Mouse (Mus musculus): Measurements from ENCODE around the gene Agap2. TPM values are rescaled to one million over a fixed set of nuclear protein-coding genes. Genes with fewer than 3 reads are reported as not detected.

Agap2 gene
- 26.5 and 79.5 TPM in 2 replicates for polyA plus RNA-seq (2012; ENCODE audit: insufficient read depth, low replicate concordance)

DNA sequence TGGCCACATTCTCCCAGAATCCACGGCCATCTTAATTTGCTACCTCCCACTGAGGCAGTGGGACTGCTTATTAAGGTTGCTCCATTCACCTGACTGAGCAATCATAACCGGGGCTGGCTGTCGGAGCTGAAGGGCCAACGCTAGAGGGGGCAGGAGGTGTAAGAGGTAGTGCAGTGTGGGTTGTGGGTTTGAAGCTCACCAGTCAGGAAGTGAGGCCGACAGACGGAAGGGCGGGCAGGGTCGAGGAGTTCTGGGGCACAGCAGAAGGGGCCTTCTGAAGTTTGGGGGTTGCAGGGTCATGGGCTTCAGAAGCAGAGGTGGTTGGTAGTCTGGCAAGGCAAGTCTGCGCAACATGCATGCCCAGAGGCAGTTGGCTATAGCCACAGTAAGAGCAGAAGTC lies at the start of gene Agap2:
TSS of gene Agap2 (plus strand) at position 205 of the 400 bp plus-strand sequence.
- no peak for TF ChIP-seq GATA1 (IDR thresholded peaks at IDR 0.05; ENCODE audit: borderline replicate concordance, low read length)
- H3K27me3 ChIP-seq (replicated peaks), result no peaks in the 10 kb centered on the region

DNA sequence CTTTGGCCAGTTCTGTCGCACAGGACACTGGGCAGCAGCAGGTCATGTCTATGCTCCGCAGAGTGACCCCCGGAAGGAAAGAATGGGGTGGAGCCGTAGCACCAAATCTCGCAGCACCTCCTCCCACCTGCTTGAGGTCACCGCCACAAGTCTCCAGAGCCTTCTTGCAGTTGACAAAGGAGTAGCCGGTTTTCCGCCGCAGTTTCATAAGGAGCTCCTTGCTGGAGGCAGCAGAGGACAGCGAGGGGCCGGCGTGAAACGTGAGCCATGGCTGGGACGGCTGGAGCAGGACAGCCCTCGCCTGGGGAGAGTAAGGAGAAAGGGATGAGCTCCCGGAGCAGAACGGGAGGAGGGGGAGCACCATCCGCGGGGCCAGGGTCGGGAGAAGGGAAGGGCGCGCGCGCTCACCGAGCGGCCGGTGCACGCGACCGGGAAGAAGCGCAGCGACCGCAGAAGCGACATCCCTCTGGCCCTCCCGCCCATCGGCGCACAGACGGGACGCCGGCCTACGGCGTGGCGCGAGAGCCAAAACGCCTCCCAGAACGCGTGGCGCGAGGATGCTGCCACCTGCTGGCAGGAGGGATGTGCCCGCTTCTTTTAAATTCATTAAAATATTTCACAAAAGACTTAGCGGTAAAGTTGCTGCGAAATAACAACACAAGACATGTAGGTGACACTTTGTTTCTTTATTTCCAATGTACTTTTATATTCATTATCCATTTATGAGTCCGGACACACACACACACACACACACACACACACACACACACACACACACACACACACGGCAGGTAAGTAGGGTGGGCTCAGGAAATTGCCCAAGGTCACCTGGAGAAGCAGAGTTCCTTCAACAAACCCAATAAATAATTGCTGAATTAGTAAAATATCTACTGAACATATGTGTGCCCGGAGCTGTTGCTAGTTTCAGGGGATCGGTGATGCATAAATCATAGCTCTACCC lies 44.5 kb upstream of the Agap2 start, which contains the start of gene Tsfm:
TSS of gene Tsfm (minus strand) at position 505 of the 961 bp plus-strand sequence.
- no peak for TF ChIP-seq FLI1 (IDR thresholded peaks at IDR 0.05; ENCODE audit: low read length)
- TF ChIP-seq GATA1 (IDR thresholded peaks at IDR 0.05; ENCODE audit: borderline replicate concordance, low read length), result no peak
- H3K27me3 ChIP-seq (replicated peaks), result no peaks in the 10 kb centered on the region
- peaks cover 16% of the 10 kb centered on the region; the same call in 1 of the 2 replicates for H3K4me1 ChIP-seq

More for the DNA sequence above, at the start of gene Agap2:
- Histone ChIP-seq H3K4me1 (peaks cover 49% of the 10 kb centered on the region), H3K9me3 (no peaks in the 10 kb centered on the region), H3K36me3 (replicated peaks; ENCODE audit: low read length) (peaks cover 25% of the 10 kb centered on the region), H3K4me3 (replicated peaks) (peak within 1 kb of the TSS; percentile 95)

DNA sequence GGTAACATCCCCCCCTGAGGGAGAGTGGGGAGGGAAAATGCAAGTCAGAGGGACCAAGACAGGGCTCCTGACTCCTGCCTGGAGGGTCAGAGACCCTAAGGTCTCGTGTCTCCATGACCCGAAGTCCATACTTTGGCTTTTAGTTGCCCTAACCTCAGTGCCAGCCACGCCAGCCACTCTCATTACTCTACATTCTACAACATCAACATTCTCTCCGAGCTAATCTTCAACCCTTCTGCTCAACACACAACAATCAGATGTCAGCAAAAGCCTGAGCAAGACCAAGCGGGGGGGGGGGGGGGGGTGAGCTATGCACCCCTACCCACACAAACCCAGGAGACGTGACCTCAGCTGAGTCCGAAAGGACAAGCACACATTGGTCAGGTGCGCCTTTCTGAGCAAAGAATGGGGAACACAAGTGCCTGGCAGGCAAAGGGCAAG lies 41.8 kb upstream of the Agap2 start:
- Histone ChIP-seq H3K9me3 (no peaks in the 10 kb centered on the region), H3K27me3 (replicated peaks) (peaks cover 14% of the 10 kb centered on the region), H3K36me3 (replicated peaks; ENCODE audit: low read length) (peaks cover 11% of the 10 kb centered on the region), H3K4me1 (peaks cover 16% of the 10 kb centered on the region; the same call in 1 of the 2 replicates), H3K4me3 (replicated peaks) (no peak overlapping the region)
- no peak for TF ChIP-seq GATA1 (IDR thresholded peaks at IDR 0.05; ENCODE audit: borderline replicate concordance, low read length)
- TF ChIP-seq FLI1 (IDR thresholded peaks at IDR 0.05; ENCODE audit: low read length), result no peak

More for the DNA sequence above, 44.5 kb upstream of the Agap2 start, which contains the start of gene Tsfm:
- no peaks in the 10 kb centered on the region for H3K9me3 ChIP-seq
- peaks cover 37% of the 10 kb centered on the region for H3K36me3 ChIP-seq (replicated peaks; ENCODE audit: low read length)
- peak within 1 kb of the TSS; percentile 97 for H3K4me3 ChIP-seq (replicated peaks)

DNA sequence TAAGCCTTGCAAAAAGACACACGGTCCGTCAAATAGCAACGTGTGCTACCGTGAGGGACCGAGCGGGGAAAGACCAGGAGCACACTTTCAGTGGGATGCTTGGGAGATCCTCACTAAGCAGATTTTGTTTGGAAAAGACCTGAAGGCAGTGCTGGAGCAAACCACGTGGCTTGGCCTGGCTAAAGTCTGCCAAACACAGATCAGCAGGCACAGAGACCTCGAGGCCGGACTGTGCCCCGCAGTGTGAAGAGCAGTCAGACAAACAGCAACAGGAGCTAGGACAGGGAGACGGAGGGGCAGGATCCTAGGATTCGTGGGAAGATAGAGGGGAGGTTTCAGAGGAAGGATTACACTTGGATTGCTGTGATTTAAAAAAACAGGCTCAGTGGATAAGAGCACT lies 38.8 kb upstream of the Agap2 start:
- peaks cover 37% of the 10 kb centered on the region for H3K27me3 ChIP-seq (replicated peaks)
- no peaks in the 10 kb centered on the region for H3K9me3 ChIP-seq
- H3K4me3 ChIP-seq (replicated peaks), result no peak overlapping the region
- H3K36me3 ChIP-seq (replicated peaks; ENCODE audit: low read length), result no peaks in the 10 kb centered on the region
- TF ChIP-seq GATA1 (IDR thresholded peaks at IDR 0.05; ENCODE audit: borderline replicate concordance, low read length) (no peak), FLI1 (IDR thresholded peaks at IDR 0.05; ENCODE audit: low read length) (no peak)
- peaks cover 14% of the 10 kb centered on the region for H3K4me1 ChIP-seq

DNA sequence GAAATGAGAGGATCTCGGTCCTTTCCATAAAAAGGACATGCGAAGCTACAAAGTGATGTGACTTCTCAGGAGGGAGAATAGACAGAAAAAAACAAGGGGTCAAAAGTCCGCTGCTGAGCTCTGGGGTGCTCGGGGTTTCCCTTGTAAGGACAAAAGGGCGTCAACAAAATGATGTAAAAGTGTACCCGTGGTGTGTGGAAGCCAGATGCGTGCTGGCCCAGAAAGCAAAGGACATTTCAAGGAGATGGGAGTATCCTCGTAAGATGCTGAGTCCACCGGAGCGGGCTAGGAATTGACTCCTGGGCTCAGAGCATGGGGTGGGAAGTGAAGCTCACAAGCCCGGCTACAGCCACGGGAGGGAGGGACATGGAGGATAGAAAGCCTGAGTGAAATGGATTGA lies 37.4 kb upstream of the Agap2 start:
- no peak for TF ChIP-seq GATA1 (IDR thresholded peaks at IDR 0.05; ENCODE audit: borderline replicate concordance, low read length)
- TF ChIP-seq FLI1 (IDR thresholded peaks at IDR 0.05; ENCODE audit: low read length), result no peak
- peaks cover 40% of the 10 kb centered on the region for H3K27me3 ChIP-seq (replicated peaks)

DNA sequence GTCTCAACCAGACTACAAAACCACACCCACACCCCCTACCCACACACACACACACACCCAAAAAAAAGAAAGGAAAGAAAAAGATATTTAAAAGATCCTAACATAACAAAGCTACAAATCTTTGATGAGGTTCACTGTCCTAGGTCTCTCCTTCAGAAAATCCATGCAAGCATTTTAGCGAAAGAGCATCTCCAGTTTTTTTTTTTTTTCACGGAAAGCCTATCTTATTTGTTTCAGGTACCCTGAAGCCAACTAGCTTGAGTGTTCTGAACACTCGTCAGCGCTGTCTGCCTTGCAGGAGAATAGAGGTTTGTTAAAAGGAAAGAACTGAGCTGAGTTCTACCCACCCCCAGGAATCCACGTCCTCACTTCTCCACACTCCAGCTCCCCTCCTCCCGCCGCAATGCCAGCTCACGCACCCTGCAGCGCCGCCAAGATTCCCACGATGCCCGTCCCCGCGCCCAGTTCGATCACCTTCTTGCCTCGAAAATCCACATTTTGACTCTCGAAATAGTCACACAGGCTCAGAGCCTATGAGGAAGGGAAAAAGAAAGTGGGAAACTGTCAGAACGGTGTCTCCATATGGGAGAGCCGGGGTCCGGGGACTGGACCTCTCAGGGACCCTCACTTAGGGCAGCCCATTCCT lies 34.4 kb upstream of the Agap2 start:
- Histone ChIP-seq H3K4me3 (replicated peaks) (peak overlapping the region; percentile 94), H3K36me3 (replicated peaks; ENCODE audit: low read length) (peaks cover 14% of the 10 kb centered on the region), H3K4me1 (peaks cover 35% of the 10 kb centered on the region), H3K9me3 (no peaks in the 10 kb centered on the region), H3K27me3 (replicated peaks) (peaks cover 40% of the 10 kb centered on the region)
- TF ChIP-seq FLI1 (IDR thresholded peaks at IDR 0.05; ENCODE audit: low read length) (no peak), GATA1 (IDR thresholded peaks at IDR 0.05; ENCODE audit: borderline replicate concordance, low read length) (no peak)

More for the DNA sequence above, 37.4 kb upstream of the Agap2 start:
- Histone ChIP-seq H3K4me3 (replicated peaks) (no peak overlapping the region), H3K9me3 (no peaks in the 10 kb centered on the region), H3K36me3 (replicated peaks; ENCODE audit: low read length) (no peaks in the 10 kb centered on the region), H3K4me1 (peaks cover 25% of the 10 kb centered on the region)

DNA sequence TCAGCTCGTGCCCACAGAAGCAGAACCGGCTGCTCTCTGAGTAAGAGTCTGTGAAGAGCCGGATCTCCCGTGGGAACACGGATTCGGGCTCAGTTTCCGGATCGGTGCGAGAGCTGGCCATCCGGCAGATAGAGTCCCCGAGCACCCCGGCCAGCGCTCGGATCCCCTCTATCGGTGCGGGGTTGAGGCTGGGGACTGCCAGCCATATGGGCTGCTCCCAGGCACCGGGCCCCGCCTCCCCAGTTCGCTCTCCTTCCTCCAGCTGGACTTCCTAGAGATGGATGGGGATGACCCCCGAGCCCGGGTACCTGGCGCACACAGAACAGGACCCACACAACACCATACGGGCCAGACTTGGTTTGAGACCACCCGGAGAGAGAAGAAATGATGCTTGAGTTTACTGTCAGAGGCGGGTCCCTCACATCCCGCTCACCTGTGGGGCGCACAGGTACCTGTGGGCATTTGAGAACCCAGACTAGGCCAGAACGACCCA lies 33.8 kb upstream of the Agap2 start, which contains the start of the genes Mettl1 and Eef1akmt3:
TSS of gene Mettl1 (plus strand) at position 141 of the 493 bp plus-strand sequence.
TSS of gene Eef1akmt3 (minus strand) at position 240 of the 493 bp plus-strand sequence.
- TF ChIP-seq GATA1 (IDR thresholded peaks at IDR 0.05; ENCODE audit: borderline replicate concordance, low read length) (no peak), FLI1 (IDR thresholded peaks at IDR 0.05; ENCODE audit: low read length) (no peak)
- Histone ChIP-seq H3K4me3 (replicated peaks) (peak within 1 kb of the TSS; percentile 94), H3K4me1 (peaks cover 38% of the 10 kb centered on the region), H3K27me3 (replicated peaks) (peaks cover 35% of the 10 kb centered on the region), H3K9me3 (no peaks in the 10 kb centered on the region), H3K36me3 (replicated peaks; ENCODE audit: low read length) (peaks cover 18% of the 10 kb centered on the region)

DNA sequence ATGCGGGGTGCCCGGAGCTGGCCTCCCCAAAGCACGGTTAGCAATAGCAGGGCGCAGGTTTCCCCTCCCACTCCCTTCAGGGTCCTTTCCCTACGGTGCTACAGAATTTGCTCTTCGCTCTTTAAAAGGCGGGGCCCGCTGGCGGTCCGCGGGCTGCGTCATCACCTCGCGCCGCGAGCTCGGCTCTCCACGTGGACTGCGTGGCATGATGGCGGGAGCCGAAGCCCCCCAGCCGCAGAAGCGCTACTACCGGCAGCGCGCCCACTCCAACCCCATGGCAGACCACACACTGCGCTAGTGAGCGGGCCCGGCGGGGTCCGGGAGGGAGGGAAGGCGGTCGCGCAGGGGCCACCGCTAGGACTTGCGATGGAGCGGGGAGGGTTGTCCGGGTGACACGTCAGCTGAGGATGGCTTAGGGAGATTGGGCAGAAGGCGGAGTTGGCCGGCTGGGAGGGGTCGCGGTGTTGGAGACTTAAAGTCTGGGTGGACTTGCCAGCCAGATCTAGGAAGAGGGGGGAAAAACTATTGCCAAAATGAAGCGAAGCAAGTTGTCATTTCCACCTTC lies 33.2 kb upstream of the Agap2 start:
- peaks cover 34% of the 10 kb centered on the region for H3K27me3 ChIP-seq (replicated peaks)
- TF ChIP-seq FLI1 (IDR thresholded peaks at IDR 0.05; ENCODE audit: low read length) (no peak), GATA1 (IDR thresholded peaks at IDR 0.05; ENCODE audit: borderline replicate concordance, low read length) (no peak)
- peaks cover 38% of the 10 kb centered on the region for H3K4me1 ChIP-seq
- no peaks in the 10 kb centered on the region for H3K9me3 ChIP-seq
- peaks cover 22% of the 10 kb centered on the region for H3K36me3 ChIP-seq (replicated peaks; ENCODE audit: low read length)
- peak overlapping the region; percentile 94 for H3K4me3 ChIP-seq (replicated peaks)

DNA sequence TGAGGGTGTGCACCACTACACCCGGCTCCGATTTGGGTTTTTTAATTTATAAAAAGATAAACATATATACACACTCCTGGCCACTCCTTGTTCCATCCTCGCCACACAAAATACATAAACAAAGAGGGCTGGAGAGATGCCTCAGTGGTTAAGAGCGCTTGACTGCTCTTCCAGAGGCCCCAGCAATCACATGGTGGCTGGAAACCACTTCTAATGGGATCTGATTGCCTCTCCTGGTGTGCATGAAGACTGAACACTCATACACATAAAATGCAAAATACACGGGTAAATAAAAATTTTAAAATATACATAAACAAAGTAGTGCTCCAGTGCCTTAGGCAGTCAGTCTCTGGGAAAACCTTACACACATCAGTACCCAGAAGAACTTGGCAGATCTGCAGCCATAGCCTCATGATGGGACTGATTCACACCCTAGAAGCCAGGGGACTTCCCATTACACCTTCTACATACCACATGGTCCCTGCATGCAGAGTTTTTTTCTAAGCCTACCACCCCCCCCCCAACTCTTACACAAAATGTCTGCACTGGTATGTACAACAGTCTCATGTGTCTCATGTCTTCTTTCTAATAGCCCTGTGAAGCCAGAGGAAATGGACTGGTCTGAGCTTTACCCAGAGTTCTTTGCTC lies 32.5 kb upstream of the Agap2 start:
- Histone ChIP-seq H3K4me1 (peaks cover 38% of the 10 kb centered on the region), H3K4me3 (replicated peaks) (peak overlapping the region; percentile 94), H3K36me3 (replicated peaks; ENCODE audit: low read length) (peaks cover 22% of the 10 kb centered on the region), H3K27me3 (replicated peaks) (peaks cover 31% of the 10 kb centered on the region), H3K9me3 (no peaks in the 10 kb centered on the region)
- TF ChIP-seq FLI1 (IDR thresholded peaks at IDR 0.05; ENCODE audit: low read length) (no peak), GATA1 (IDR thresholded peaks at IDR 0.05; ENCODE audit: borderline replicate concordance, low read length) (no peak)
